Mouse (Mus musculus) olfactory bulb, adult 2 months (tissue): ENCODE measurements around the gene Dhcr24.

Experiments used
- CTCF ChIP-seq: fragments of 200-500 bp; IDR thresholded peaks from 2 replicates; pipeline ENCODE4 v1.5.1; 2012; ENCODE audit warnings: low read depth, mild to moderate bottlenecking, low read length, moderate library complexity; ENCODE audit not compliant: insufficient read depth
- POLR2A ChIP-seq: fragments of 200-500 bp; IDR thresholded peaks from 2 replicates; pipeline ENCODE4 v1.6.1; 2012; ENCODE audit warnings: mild to moderate bottlenecking, low read depth, low read length, moderate library complexity; ENCODE audit not compliant: insufficient read depth

DNA sequence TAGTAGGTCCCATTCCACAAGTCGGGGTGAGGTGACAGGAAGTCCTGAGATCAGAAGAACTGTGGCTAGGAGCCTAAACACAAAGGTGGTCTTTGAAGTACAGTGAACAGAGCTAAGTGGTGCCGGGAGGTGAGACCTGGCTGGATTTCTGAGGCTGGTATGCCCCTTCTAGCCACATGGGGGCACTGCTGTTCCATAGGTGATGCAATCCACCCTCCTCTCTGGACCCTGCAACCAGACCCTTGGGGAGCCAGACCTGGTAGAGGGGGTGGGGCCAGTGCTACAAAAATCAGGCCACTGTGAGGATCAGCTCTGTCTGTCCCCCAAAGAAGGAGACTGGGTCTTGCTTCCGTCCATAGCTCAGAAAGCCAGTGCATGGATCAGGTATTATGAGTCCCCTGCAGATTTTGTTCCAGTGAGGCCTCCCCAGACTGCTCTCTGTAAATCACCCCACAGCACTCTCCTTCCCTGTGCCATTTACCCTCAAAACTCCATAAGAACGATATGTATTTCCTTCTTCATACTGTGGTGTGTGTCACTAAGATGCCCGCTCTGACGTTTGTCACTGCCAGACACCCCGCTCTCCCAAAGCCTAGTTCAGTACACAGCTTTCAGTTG lies 53.5 kb downstream of the Dhcr24 start:
- peak; percentile 96 for TF ChIP-seq CTCF
- no peak for TF ChIP-seq POLR2A
